Mouse (Mus musculus): ENCODE data around the gene Uba1. TPM values are rescaled to one million over a fixed set of nuclear protein-coding genes. Genes with fewer than 3 reads are reported as not detected.

Gene Uba1
- 180 and 220 TPM in 2 replicates for total RNA-seq (2023)

GRCm38 (mm10) chrX:20658026-20658652, at the start of gene Uba1:
Gene Uba1, plus strand, starts transcription at chrX:20658326.

GRCm38 (mm10) chrX:20617176-20617902, 40.8 kb upstream of the Uba1 start, which contains the start of the genes Rbm10 and Ndufb11:
Gene Rbm10, plus strand, starts transcription at chrX:20617503.
Gene Ndufb11, minus strand, starts transcription at chrX:20617619.

GRCm38 (mm10) chrX:20687519-20688067, 29.5 kb downstream of the Uba1 start, which contains the start of gene Cdk16:
Gene Cdk16, plus strand, starts transcription at chrX:20687954.

GRCm38 (mm10) chrX:20703741-20704290, 45.7 kb downstream of the Uba1 start, which contains the start of gene Usp11:
Gene Usp11, plus strand, starts transcription at chrX:20703906.

Other genes starting within 250 kb of the Uba1 start
- 1.7 and 2.0 TPM in 2 replicates for gene Jade3, start 232.6 kb upstream of the Uba1 start, total RNA-seq (2023)
- gene Rgn, start 108.5 kb upstream of the Uba1 start, total RNA-seq (2023): not detected in 2 replicates
- gene Rbm10, start 40.8 kb upstream of the Uba1 start, total RNA-seq (2023): 21.9 and 24.4 TPM in 2 replicates
- gene Ndufb11, start 40.7 kb upstream of the Uba1 start, total RNA-seq (2023): 107 and 109 TPM in 2 replicates
- gene Cdk16, start 29.6 kb downstream of the Uba1 start, total RNA-seq (2023): 38.1 and 50.6 TPM in 2 replicates
- 4.4 and 5.4 TPM in 2 replicates for gene Usp11, start 45.6 kb downstream of the Uba1 start, total RNA-seq (2023)
- 55.6 and 74.8 TPM in 2 replicates for gene Araf, start 139.5 kb downstream of the Uba1 start, total RNA-seq (2023)
- gene Timp1, start 211.8 kb downstream of the Uba1 start, total RNA-seq (2023): not detected in 2 replicates